ENCODE assay signal across 10 mouse cellular contexts in the genomic region with DNA sequence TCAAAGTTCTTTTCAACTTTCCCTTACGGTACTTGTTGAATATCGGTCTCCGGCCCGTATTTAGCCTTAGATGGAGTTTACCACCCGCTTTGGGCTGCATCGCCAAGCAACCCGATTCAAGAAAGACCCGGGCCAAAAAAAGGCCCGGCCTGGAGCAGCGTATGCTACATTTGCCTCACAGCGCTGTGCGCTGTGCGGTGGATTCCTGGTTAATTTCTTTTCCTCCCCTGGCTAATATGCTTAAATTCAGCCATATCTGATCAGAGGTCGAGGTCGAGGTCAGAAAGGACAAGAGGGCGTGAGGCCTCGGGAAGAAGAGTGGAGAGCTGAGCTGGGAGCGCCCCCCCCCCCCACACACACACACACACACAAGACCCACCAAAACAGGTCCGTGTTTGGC. TPM values are rescaled to one million over a fixed set of nuclear protein-coding genes. Genes with fewer than 3 reads are reported as not detected.
A peak's percentile ranks its signal among the peaks of the same experiment; 100 is the strongest.
DNase-seq lines count a peak whose midpoint lies in the region; ATAC-seq and TF ChIP-seq lines count a peak whose summit lies in the region.
"Had no signal": no experiment of that assay in that cellular context is flagged by ENCODE, and none has a peak within 500 bp of the region (broad histone marks: within the 10 kb centered on the region; RNA-seq: fewer than 3 reads in every experiment).

No protein-coding gene starts in this region.

- peak; percentile 70 for DNase-seq in CD4-positive, CD25-positive, alpha-beta regulatory T cell, adult 2 months (ENCODE audit: low read depth, low spot score)
- DNase-seq in liver (peak; percentile 8), MEL-GATA-1-ER (ENCODE audit: extremely low read depth, low read depth) (peak; percentile 40)
- no peak for DNase-seq in liver, postnatal 0 days
- DNase-seq in hindlimb bud, embryonic 11.5 days (ENCODE audit: extremely low spot score, low read depth, low spot score): peak; percentile 67
- no peak for DNase-seq in layer of hippocampus, adult 2 months (ENCODE audit: low spot score in 2 of 2)
- no peak for DNase-seq in cerebellum, postnatal 4 days (ENCODE audit: low spot score in 2 of 2)
- DNase-seq: lung, postnatal 36 days had no signal

- H3K4me2 ChIP-seq in liver, postnatal 0 days (ENCODE audit: low read depth, low read length): no peak overlapping the region
- H3K4me2 ChIP-seq: heart, embryonic 12.5 days had no signal

- no peak overlapping the region for H3K27ac ChIP-seq in liver, postnatal 0 days (ENCODE audit: low read depth)
- H3K27ac ChIP-seq in layer of hippocampus, adult 2 months: no peak overlapping the region

- no peak overlapping the region for H3K4me3 ChIP-seq in liver, postnatal 0 days (ENCODE audit: low read depth, low read length)
- H3K4me3 ChIP-seq in layer of hippocampus, adult 2 months: no peak overlapping the region
- H3K4me3 ChIP-seq: heart, embryonic 12.5 days had no signal

- no peaks in the 10 kb centered on the region for H3K27me3 ChIP-seq in liver, postnatal 0 days (ENCODE audit: insufficient read depth, low read length)
- H3K27me3 ChIP-seq: heart, embryonic 12.5 days had no signal

- peaks cover 2% of the 10 kb centered on the region; the same call in 1 of the 2 replicates for H3K4me1 ChIP-seq in liver, postnatal 0 days (ENCODE audit: insufficient read depth)
- H3K4me1 ChIP-seq: heart, embryonic 12.5 days had no signal

- WGBS in liver, postnatal 0 days (ENCODE audit: insufficient replicate concordance): 13% methylated on average over 19 of the region's 19 CpGs

- no peaks in the 10 kb centered on the region for H3K9me3 ChIP-seq in liver, postnatal 0 days (ENCODE audit: low read length)
- H3K9me3 ChIP-seq: heart, embryonic 12.5 days had no signal

- no peaks in the 10 kb centered on the region for H3K36me3 ChIP-seq in liver, postnatal 0 days (replicated peaks; ENCODE audit: insufficient read depth, low read length)
- H3K36me3 ChIP-seq: heart, embryonic 12.5 days had no signal

- no peak overlapping the region for H3K9ac ChIP-seq in liver, postnatal 0 days (replicated peaks)
- H3K9ac ChIP-seq: heart, embryonic 12.5 days had no signal

- TF ChIP-seq EP300 in liver, postnatal 0 days (IDR thresholded peaks at IDR 0.05; ENCODE audit: low read depth): no peak

- TF ChIP-seq CTCF in liver, postnatal 0 days (IDR thresholded peaks at IDR 0.05; ENCODE audit: low read depth): no peak
- TF ChIP-seq CTCF in layer of hippocampus, adult 2 months (conservative IDR thresholded peaks at IDR 0.05): no peak

- no peak for ATAC-seq in CD4-positive, CD25-positive, alpha-beta regulatory T cell, adult 4 months
- no peak for ATAC-seq in liver, postnatal 0 days

RNA-seq across cellular contexts. Expression of a gene that starts 29.0 kb away (rescaled TPM):
- 100 to 1,000 TPM in 1 of 2 experiments, 10 to 100 TPM in 1; 91.3 to 105 TPM for polyA plus RNA-seq in CD4-positive, CD25-positive, alpha-beta regulatory T cell, adult 4 months (2017; shearing (Covaris generic))
- polyA plus RNA-seq in liver, postnatal 0 days (2015; fragmentation: Nextera tagmentation; extraction: Ambion mirVana): 7.7 and 11.3 TPM in 2 replicates
- 1 to 10 TPM; 5.8 to 6.0 TPM for total RNA-seq in layer of hippocampus, adult 2 months (2021)

Comparison
In these comparisons a context has a peak if more than half of its experiments do, and no peak if none do; other contexts are left out.
1. DNase-seq: peak in CD4-positive, CD25-positive, alpha-beta regulatory T cell, adult 2 months (single experiment), liver (single experiment), MEL-GATA-1-ER (single experiment) and hindlimb bud, embryonic 11.5 days (single experiment); none in liver, postnatal 0 days (single experiment), layer of hippocampus, adult 2 months (0 of 2) and cerebellum, postnatal 4 days (0 of 2).